Mouse (Mus musculus) testis, adult 2 months (tissue): ENCODE data around the gene Paqr8. TPM values are rescaled to one million over a fixed set of nuclear protein-coding genes. Genes with fewer than 3 reads are reported as not detected.
A peak's percentile ranks its signal among the peaks of the same experiment; 100 is the strongest.
"Not testable (repeated sequence)": the region's sequence is repeated elsewhere in the genome, so short reads cannot be mapped to it uniquely, and the experiment has no call there.

Experiments
- H3K27ac ChIP-seq: fragments of 200-500 bp; 2 replicates; pipeline ENCODE4 v1.5.1; 2012; ENCODE audit warnings: low read depth, low read length; ENCODE audit not compliant: control insufficient read depth, insufficient read depth
- H3K27me3 ChIP-seq: fragments of 200-500 bp; 2 replicates; pipeline ENCODE4 v1.6.1; 2012; ENCODE audit warnings: mild to moderate bottlenecking, low read length, moderate library complexity; ENCODE audit not compliant: control insufficient read depth, insufficient read depth
- H3K36me3 ChIP-seq: fragments of 200-500 bp; 2 replicates; pipeline ENCODE4 v1.6.1; 2012; ENCODE audit warnings: mild to moderate bottlenecking, low read length; ENCODE audit not compliant: control insufficient read depth, insufficient read depth
- H3K4me1 ChIP-seq: fragments of 200-500 bp; 2 replicates; pipeline ENCODE4 v1.6.1; 2012; ENCODE audit warnings: low read length; ENCODE audit not compliant: control insufficient read depth, insufficient read depth
- H3K4me3 ChIP-seq: fragments of 200-500 bp; 2 replicates; pipeline ENCODE4 v1.5.1; 2012; ENCODE audit warnings: low read depth, mild to moderate bottlenecking, low read length, moderate library complexity, mixed read lengths; ENCODE audit not compliant: control insufficient read depth
- CTCF ChIP-seq: fragments of 200-500 bp; IDR thresholded peaks from 2 replicates; pipeline ENCODE4 v1.5.1; 2012; ENCODE audit warnings: low read depth, mild to moderate bottlenecking, inconsistent platforms, low read length, moderate library complexity; ENCODE audit not compliant: control insufficient read depth, insufficient read depth, insufficient replicate concordance
- POLR2A ChIP-seq: fragments of 200-500 bp; IDR thresholded peaks from 2 replicates; pipeline ENCODE4 v1.6.1; 2012; ENCODE audit warnings: low read depth, mild to moderate bottlenecking, inconsistent platforms, low read length, moderate library complexity; ENCODE audit not compliant: control insufficient read depth
- polyA plus RNA-seq: library from polyadenylated mRNA; depleted of rRNA; stranded (reverse); fragments of >200 nt; gene quantifications from 2 replicates; pipeline ENCODE4 v1.2.3, GENCODE M21; 2012

Gene Paqr8
- polyA plus RNA-seq, 1 experiment = 35.3 TPM

GRCm38 (mm10) chr1:20912527-20913171 lies 22.2 kb downstream of the Paqr8 start:
- H3K36me3 ChIP-seq = no peaks in the 10 kb centered on the region
- peak overlapping the region; percentile 36; the same call in 1 of the 2 replicates for H3K27ac ChIP-seq
- peaks cover 12% of the 10 kb centered on the region for H3K4me1 ChIP-seq
- H3K27me3 ChIP-seq = no peaks in the 10 kb centered on the region
- H3K4me3 ChIP-seq = no peak overlapping the region
- TF ChIP-seq POLR2A (no peak), CTCF (no peak)

- no peaks in the 10 kb centered on the region for H3K36me3 ChIP-seq
- TF ChIP-seq CTCF (no peak), POLR2A (no peak)
- H3K27ac ChIP-seq = no peak overlapping the region
Observed at GRCm38 (mm10) chr1:20914769-20915168, 24.4 kb downstream of the Paqr8 start.

GRCm38 (mm10) chr1:20915608-20916007 lies 25.2 kb downstream of the Paqr8 start:
- TF ChIP-seq POLR2A = no peak
- no peak for TF ChIP-seq CTCF
- H3K4me1 ChIP-seq = peaks cover 14% of the 10 kb centered on the region

More at GRCm38 (mm10) chr1:20914769-20915168, 24.4 kb downstream of the Paqr8 start:
- Histone ChIP-seq H3K27me3 (no peaks in the 10 kb centered on the region), H3K4me1 (peaks cover 14% of the 10 kb centered on the region), H3K4me3 (no peak overlapping the region)

GRCm38 (mm10) chr1:20917496-20918050 lies 27.2 kb downstream of the Paqr8 start:
- Histone ChIP-seq H3K27ac (peak overlapping the region; percentile 91), H3K4me3 (peak overlapping the region; percentile 80), H3K27me3 (no peaks in the 10 kb centered on the region), H3K36me3 (no peaks in the 10 kb centered on the region), H3K4me1 (peaks cover 17% of the 10 kb centered on the region)
- TF ChIP-seq POLR2A (peak; percentile 18; the same call in 1 of the 2 replicates), CTCF (no peak)

More at GRCm38 (mm10) chr1:20915608-20916007, 25.2 kb downstream of the Paqr8 start:
- Histone ChIP-seq H3K27ac (no peak overlapping the region), H3K36me3 (no peaks in the 10 kb centered on the region), H3K27me3 (no peaks in the 10 kb centered on the region), H3K4me3 (peak overlapping the region; percentile 30)

GRCm38 (mm10) chr1:20919728-20920127 lies 29.3 kb downstream of the Paqr8 start:
- peak overlapping the region; percentile 27; the same call in 1 of the 2 replicates for H3K4me3 ChIP-seq
- H3K27ac ChIP-seq = no peak overlapping the region
- H3K4me1 ChIP-seq = peaks cover 14% of the 10 kb centered on the region
- H3K27me3 ChIP-seq = no peaks in the 10 kb centered on the region
- TF ChIP-seq POLR2A (no peak), CTCF (no peak)
- H3K36me3 ChIP-seq = no peaks in the 10 kb centered on the region

- peaks cover 8% of the 10 kb centered on the region for H3K4me1 ChIP-seq
- H3K27ac ChIP-seq = no peak overlapping the region
- TF ChIP-seq CTCF = no peak
- no peak for TF ChIP-seq POLR2A
- H3K36me3 ChIP-seq = no peaks in the 10 kb centered on the region
- H3K4me3 ChIP-seq = no peak overlapping the region
- no peaks in the 10 kb centered on the region for H3K27me3 ChIP-seq
Observed at GRCm38 (mm10) chr1:20921081-20921528, 30.7 kb downstream of the Paqr8 start.

- no peak for TF ChIP-seq POLR2A
- no peak for TF ChIP-seq CTCF
- Histone ChIP-seq H3K27me3 (no peaks in the 10 kb centered on the region), H3K27ac (peak overlapping the region; percentile 12; the same call in 1 of the 2 replicates), H3K4me3 (no peak overlapping the region), H3K4me1 (peaks cover 8% of the 10 kb centered on the region), H3K36me3 (no peaks in the 10 kb centered on the region)
Observed at GRCm38 (mm10) chr1:20922612-20923399, 32.4 kb downstream of the Paqr8 start.

GRCm38 (mm10) chr1:20925324-20925723 lies 34.9 kb downstream of the Paqr8 start:
- H3K4me1 ChIP-seq, H3K27me3 ChIP-seq, H3K36me3 ChIP-seq, H3K27ac ChIP-seq, H3K4me3 ChIP-seq: not testable (repeated sequence)
